Mouse (Mus musculus): ENCODE data around the gene Nfasc. TPM values are rescaled to one million over a fixed set of nuclear protein-coding genes. Genes with fewer than 3 reads are reported as not detected.

Nfasc gene
- total and polyA plus RNA-seq, 3 experiments: 0.04 TPM; not detected in 2

GRCm38 (mm10) chr1:132696232-132696631 lies 45.4 kb downstream of the Nfasc start:
- Histone ChIP-seq H3K4me3 (replicated peaks in 1 of 3; ENCODE audit: low read depth in 2 of 3, low read length in 2 of 3, poor library complexity in 1 of 3) (no peak overlapping the region), H3K36me3 (replicated peaks in 1 of 2; ENCODE audit: control insufficient read depth in 1 of 2, insufficient read depth in 1 of 2, low read length in 1 of 2) (no peaks in the 10 kb centered on the region), H3K4me2 (ENCODE audit: insufficient read depth, low read depth, poor library complexity, severe bottlenecking) (no peak overlapping the region), H3K9me3 (replicated peaks; ENCODE audit: low read length) (no peaks in the 10 kb centered on the region), H3K4me1 (ENCODE audit: control insufficient read depth in 1 of 2, insufficient read depth in 2 of 2) (no peaks in the 10 kb centered on the region), H3K27me3 (replicated peaks) (peaks cover 79% of the 10 kb centered on the region), H3K79me2 (replicated peaks; ENCODE audit: control insufficient read depth, extremely low read depth, insufficient read depth, poor library complexity, severe bottlenecking) (no peaks in the 10 kb centered on the region), H3K27ac (ENCODE audit: insufficient read depth, low read depth) (no peak overlapping the region), H3K9ac (ENCODE audit: insufficient read depth, low read depth) (no peak overlapping the region)
- dilution Hi-C loops (cut with MboI; ENCODE audit: extremely low pct_ligation_motif_present, extremely low pct_unique_long_range_greater_than_20kb, low sequenced_read_pairs): no loop called here
- no peak for DNase-seq (ENCODE audit: extremely low read depth)
- in situ Hi-C loops (cut with MboI; ENCODE audit: low pct_ligation_motif_present, low pct_unique_long_range_greater_than_20kb, low sequenced_read_pairs): no loop called here
- no peak for TF ChIP-seq CTCF (conservative IDR thresholded peaks at IDR 0.05 in 1 of 2, IDR thresholded peaks at IDR 0.05 in 1 of 2; ENCODE audit: low read depth in 2 of 2, low read length in 2 of 2)

GRCm38 (mm10) chr1:132694007-132694406 lies 47.6 kb downstream of the Nfasc start:
- no peak for TF ChIP-seq MXI1 (IDR thresholded peaks at IDR 0.05; ENCODE audit: low read depth, low read length)
- TF ChIP-seq CTCF (conservative IDR thresholded peaks at IDR 0.05 in 1 of 2, IDR thresholded peaks at IDR 0.05 in 1 of 2; ENCODE audit: low read depth in 2 of 2, low read length in 2 of 2): no peak
- no peak for TF ChIP-seq TBP (conservative IDR thresholded peaks at IDR 0.05; ENCODE audit: low read depth, low read length)
- no peak for TF ChIP-seq ELF1 (IDR thresholded peaks at IDR 0.05; ENCODE audit: low read depth, low read length)
- TF ChIP-seq MAFK (IDR thresholded peaks at IDR 0.05; ENCODE audit: insufficient replicate concordance, low read length): no peak
- TF ChIP-seq POLR2AphosphoS2 (IDR thresholded peaks at IDR 0.05; ENCODE audit: low read depth, low read length): no peak
- TF ChIP-seq JUN (IDR thresholded peaks at IDR 0.05; ENCODE audit: insufficient read depth, low read depth, low read length): no peak
- TF ChIP-seq MYC (IDR thresholded peaks at IDR 0.05; ENCODE audit: low read depth, low read length): no peak
- no peak for TF ChIP-seq IRF4 (IDR thresholded peaks at IDR 0.05; ENCODE audit: low read depth, low read length)
- H3K4me1 ChIP-seq (ENCODE audit: control insufficient read depth in 1 of 2, insufficient read depth in 2 of 2): no peaks in the 10 kb centered on the region
- no peak for DNase-seq (ENCODE audit: extremely low read depth)
- dilution Hi-C loops (cut with MboI; ENCODE audit: extremely low pct_ligation_motif_present, extremely low pct_unique_long_range_greater_than_20kb, low sequenced_read_pairs): no loop called here
- no peaks in the 10 kb centered on the region for H3K79me2 ChIP-seq (replicated peaks; ENCODE audit: control insufficient read depth, extremely low read depth, insufficient read depth, poor library complexity, severe bottlenecking)
- H3K4me3 ChIP-seq (replicated peaks in 1 of 3; ENCODE audit: low read depth in 2 of 3, low read length in 2 of 3, poor library complexity in 1 of 3): no peak overlapping the region
- H3K36me3 ChIP-seq (replicated peaks in 1 of 2; ENCODE audit: control insufficient read depth in 1 of 2, insufficient read depth in 1 of 2, low read length in 1 of 2): no peaks in the 10 kb centered on the region
- H3K4me2 ChIP-seq (ENCODE audit: insufficient read depth, low read depth, poor library complexity, severe bottlenecking): no peak overlapping the region
- H3K9ac ChIP-seq (ENCODE audit: insufficient read depth, low read depth): no peak overlapping the region
- in situ Hi-C loops (cut with MboI; ENCODE audit: low pct_ligation_motif_present, low pct_unique_long_range_greater_than_20kb, low sequenced_read_pairs): no loop called here
- H3K27ac ChIP-seq (ENCODE audit: insufficient read depth, low read depth): no peak overlapping the region
- no peaks in the 10 kb centered on the region for H3K9me3 ChIP-seq (replicated peaks; ENCODE audit: low read length)
- H3K27me3 ChIP-seq (replicated peaks): peaks cover 92% of the 10 kb centered on the region

DNA sequence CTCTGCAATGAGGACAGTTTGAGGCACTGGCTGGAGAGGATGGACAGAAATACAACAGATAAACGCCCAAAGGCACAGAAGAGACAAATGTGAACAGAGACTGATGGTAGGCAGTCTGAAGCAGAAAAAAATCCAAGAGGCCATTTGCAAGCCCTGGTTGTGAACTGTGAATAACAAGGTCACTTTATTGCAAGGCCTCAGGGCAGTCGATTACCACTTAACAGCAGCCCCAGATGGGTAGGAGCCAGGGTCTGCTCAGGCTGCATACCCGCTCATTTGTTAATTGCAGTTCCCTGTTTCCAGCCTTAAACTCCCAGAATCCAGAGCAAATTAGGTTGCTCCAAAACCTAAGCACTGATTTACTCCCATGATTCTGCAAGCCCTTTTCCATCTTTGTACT lies 52.4 kb downstream of the Nfasc start:
- H3K9me3 ChIP-seq (replicated peaks; ENCODE audit: low read length): no peaks in the 10 kb centered on the region
- in situ Hi-C loops (cut with MboI; ENCODE audit: low pct_ligation_motif_present, low pct_unique_long_range_greater_than_20kb, low sequenced_read_pairs): no loop called here
- no peaks in the 10 kb centered on the region for H3K36me3 ChIP-seq (replicated peaks in 1 of 2; ENCODE audit: control insufficient read depth in 1 of 2, insufficient read depth in 1 of 2, low read length in 1 of 2)
- H3K4me2 ChIP-seq (ENCODE audit: insufficient read depth, low read depth, poor library complexity, severe bottlenecking): no peak overlapping the region
- H3K4me1 ChIP-seq (ENCODE audit: control insufficient read depth in 1 of 2, insufficient read depth in 2 of 2): no peaks in the 10 kb centered on the region
- H3K79me2 ChIP-seq (replicated peaks; ENCODE audit: control insufficient read depth, extremely low read depth, insufficient read depth, poor library complexity, severe bottlenecking): no peaks in the 10 kb centered on the region
- no peak for DNase-seq (ENCODE audit: extremely low read depth)
- H3K4me3 ChIP-seq (replicated peaks in 1 of 3; ENCODE audit: low read depth in 2 of 3, low read length in 2 of 3, poor library complexity in 1 of 3): no peak overlapping the region
- H3K27ac ChIP-seq (ENCODE audit: insufficient read depth, low read depth): no peak overlapping the region
- peaks cover 87% of the 10 kb centered on the region for H3K27me3 ChIP-seq (replicated peaks)
- TF ChIP-seq USF2 (conservative IDR thresholded peaks at IDR 0.05; ENCODE audit: low read depth, low read length) (no peak), CTCF (conservative IDR thresholded peaks at IDR 0.05 in 1 of 2, IDR thresholded peaks at IDR 0.05 in 1 of 2; ENCODE audit: low read depth in 2 of 2, low read length in 2 of 2) (no peak), TBP (conservative IDR thresholded peaks at IDR 0.05; ENCODE audit: low read depth, low read length) (no peak), RCOR1 (conservative IDR thresholded peaks at IDR 0.05; ENCODE audit: low read depth, low read length) (no peak), SMC3 (IDR thresholded peaks at IDR 0.05; ENCODE audit: low read depth, low read length) (no peak), JUN (IDR thresholded peaks at IDR 0.05; ENCODE audit: insufficient read depth, low read depth, low read length) (no peak), MYC (IDR thresholded peaks at IDR 0.05; ENCODE audit: low read depth, low read length) (no peak), UBTF (IDR thresholded peaks at IDR 0.05; ENCODE audit: low read depth, low read length) (no peak), NELFE (IDR thresholded peaks at IDR 0.05; ENCODE audit: low read depth, low read length) (no peak), POLR2A (IDR thresholded peaks at IDR 0.05; ENCODE audit: low read depth, low read length) (no peak)
- H3K9ac ChIP-seq (ENCODE audit: insufficient read depth, low read depth): no peak overlapping the region
- dilution Hi-C loops (cut with MboI; ENCODE audit: extremely low pct_ligation_motif_present, extremely low pct_unique_long_range_greater_than_20kb, low sequenced_read_pairs): no loop called here
